Mouse (Mus musculus): ENCODE measurements at regions not wholly inside any gene's neighbourhood (a gene's known extent, or its start where the extent isn't known, plus 50 kb on each side); places are given as distances from the start of the nearest gene placed in this dataset.

DNA sequence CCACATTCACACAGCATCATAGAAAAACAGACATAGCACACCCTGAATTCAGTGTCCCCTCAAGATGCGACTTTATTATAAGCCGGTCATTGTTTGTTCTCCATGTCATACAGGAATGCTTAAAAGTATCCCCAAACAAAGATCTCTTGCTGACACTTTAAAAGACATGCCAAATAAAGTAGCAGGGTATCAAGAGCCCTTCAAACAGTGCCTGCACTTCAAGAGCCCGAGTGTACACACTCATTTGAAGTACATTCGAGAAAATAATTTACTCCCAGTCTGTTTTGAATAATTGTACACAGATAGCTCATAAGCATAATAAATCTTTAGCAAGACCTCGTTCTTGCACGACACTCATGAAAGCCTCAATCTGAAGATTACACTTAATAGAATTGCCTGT, 249.1 kb downstream of the Abcc12 start:
- no peak for TF ChIP-seq CTCF (conservative IDR thresholded peaks at IDR 0.05; ENCODE audit: low read length)
- TF ChIP-seq POU5F1 (IDR thresholded peaks at IDR 0.05; ENCODE audit: borderline replicate concordance, low read length): no peak

Measured in E14TG2a.4 (cell line).